Mouse (Mus musculus): ENCODE measurements around the gene Dstyk. TPM values are rescaled to one million over a fixed set of nuclear protein-coding genes. Genes with fewer than 3 reads are reported as not detected.

Gene Dstyk
- total and polyA plus RNA-seq, 2 experiments from 2014 or later = 6.7 to 37.6 TPM

DNA sequence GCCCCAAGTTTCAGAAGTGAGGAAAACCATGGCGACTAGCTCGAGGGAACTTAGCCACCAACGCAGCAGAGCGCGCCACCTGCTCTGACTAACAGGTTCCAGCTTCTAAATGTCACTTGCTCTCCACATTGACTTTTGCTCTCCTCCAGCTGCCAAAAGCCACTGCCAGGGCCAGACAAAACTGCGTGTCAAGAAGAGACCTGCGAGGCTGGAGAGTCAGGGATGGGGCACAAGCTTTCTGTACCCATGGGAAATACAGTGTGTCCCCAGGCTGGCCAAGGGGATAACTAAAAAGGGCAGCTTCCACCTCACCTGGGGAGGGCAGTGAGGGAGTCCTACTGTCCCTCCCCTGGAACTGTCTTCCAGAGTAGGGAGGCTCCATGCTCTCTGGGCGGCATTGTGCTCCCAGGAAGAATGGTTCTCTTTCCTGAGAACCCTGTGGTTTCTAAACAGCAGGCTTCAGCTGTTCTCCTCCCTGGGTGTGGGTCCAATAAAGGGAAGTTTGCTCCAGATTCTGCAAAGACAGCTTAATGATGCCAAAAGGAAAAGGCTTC is 33.3 kb upstream of the Dstyk start:
- Histone ChIP-seq H3K9ac (replicated peaks; ENCODE audit: low read depth, low read length) (no peak overlapping the region), H3K27ac (ENCODE audit: low read depth) (no peak overlapping the region), H3K9me3 (replicated peaks; ENCODE audit: control insufficient read depth, low read length) (no peaks in the 10 kb centered on the region), H3K4me1 (ENCODE audit: control insufficient read depth, insufficient read depth) (peaks cover 31% of the 10 kb centered on the region), H3K36me3 (replicated peaks; ENCODE audit: control insufficient read depth, insufficient read depth, low read length) (peaks cover 21% of the 10 kb centered on the region), H3K4me2 (ENCODE audit: low read depth, low read length) (no peak overlapping the region), H3K27me3 (ENCODE audit: control insufficient read depth, insufficient read depth, low read length) (no peaks in the 10 kb centered on the region), H3K4me3 (ENCODE audit: low read depth, low read length) (no peak overlapping the region)
- ATAC-seq (ENCODE audit: insufficient read depth, low read depth) (no peak), DNase-seq (ENCODE audit: low spot score) (no peak)
- 82% methylated on average over 8 of the region's 8 CpGs for WGBS
- TF ChIP-seq EP300 (IDR thresholded peaks at IDR 0.05; ENCODE audit: low read depth) = no peak
- no peak for TF ChIP-seq CTCF (IDR thresholded peaks at IDR 0.05; ENCODE audit: low read depth)

DNA sequence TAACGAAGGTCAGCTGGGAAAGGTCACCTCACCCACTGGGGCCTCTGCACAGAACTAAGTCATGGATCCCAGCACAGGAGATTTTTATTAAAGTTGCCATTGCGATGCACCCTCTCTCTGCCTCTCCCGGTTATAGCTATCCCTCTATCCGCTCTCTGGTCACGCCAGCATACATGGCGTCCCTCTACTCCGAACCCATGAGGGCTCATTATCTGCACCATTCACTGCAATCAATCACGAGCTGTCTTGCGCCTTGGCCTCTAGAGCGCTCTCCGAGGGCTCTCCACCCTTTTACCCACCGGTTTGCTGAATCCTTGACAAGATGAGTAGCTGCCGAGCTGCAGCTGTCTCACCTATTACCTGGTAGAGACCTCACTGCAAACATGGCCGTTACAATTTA is 32.1 kb upstream of the Dstyk start:
- Histone ChIP-seq H3K4me2 (ENCODE audit: low read depth, low read length) (no peak overlapping the region), H3K4me1 (ENCODE audit: control insufficient read depth, insufficient read depth) (peaks cover 43% of the 10 kb centered on the region), H3K9me3 (replicated peaks; ENCODE audit: control insufficient read depth, low read length) (no peaks in the 10 kb centered on the region), H3K9ac (replicated peaks; ENCODE audit: low read depth, low read length) (no peak overlapping the region), H3K36me3 (replicated peaks; ENCODE audit: control insufficient read depth, insufficient read depth, low read length) (peaks cover 10% of the 10 kb centered on the region), H3K27me3 (ENCODE audit: control insufficient read depth, insufficient read depth, low read length) (no peaks in the 10 kb centered on the region), H3K27ac (ENCODE audit: low read depth) (no peak overlapping the region), H3K4me3 (ENCODE audit: low read depth, low read length) (no peak overlapping the region)
- no peak for TF ChIP-seq EP300 (IDR thresholded peaks at IDR 0.05; ENCODE audit: low read depth)
- no peak for TF ChIP-seq CTCF (IDR thresholded peaks at IDR 0.05; ENCODE audit: low read depth)
- DNase-seq (ENCODE audit: low spot score) (no peak), ATAC-seq (ENCODE audit: insufficient read depth, low read depth) (no peak)
- WGBS = 73% methylated on average over 14 of the region's 14 CpGs

DNA sequence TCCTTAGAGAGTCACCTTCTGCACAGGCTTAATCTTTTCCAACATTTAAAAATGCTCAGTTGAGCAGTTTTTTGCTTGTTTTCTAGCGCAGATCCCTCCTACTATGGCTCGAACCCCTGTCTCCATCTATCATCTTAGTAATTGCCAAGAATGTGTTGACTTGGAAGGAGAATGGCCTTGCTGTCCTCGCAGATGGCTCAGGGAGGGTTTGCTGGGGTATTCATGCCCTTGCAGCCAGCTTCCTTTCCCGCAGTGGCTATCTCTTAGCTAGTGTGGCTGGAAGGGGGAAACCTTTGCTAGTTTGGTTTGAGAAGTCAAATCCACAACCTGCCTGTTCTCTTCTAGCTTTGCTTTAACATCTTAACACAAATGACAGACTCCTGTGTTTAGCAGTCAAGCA is 31.6 kb upstream of the Dstyk start:
- ATAC-seq (ENCODE audit: insufficient read depth, low read depth) (no peak), DNase-seq (ENCODE audit: low spot score) (no peak)
- H3K27ac ChIP-seq (ENCODE audit: low read depth) = no peak overlapping the region
- H3K36me3 ChIP-seq (replicated peaks; ENCODE audit: control insufficient read depth, insufficient read depth, low read length) = peaks cover 6% of the 10 kb centered on the region; the same call in 1 of the 2 replicates
- no peak overlapping the region for H3K9ac ChIP-seq (replicated peaks; ENCODE audit: low read depth, low read length)
- no peak for TF ChIP-seq CTCF (IDR thresholded peaks at IDR 0.05; ENCODE audit: low read depth)
- TF ChIP-seq EP300 (IDR thresholded peaks at IDR 0.05; ENCODE audit: low read depth) = no peak
- no peak overlapping the region for H3K4me2 ChIP-seq (ENCODE audit: low read depth, low read length)
- peaks cover 44% of the 10 kb centered on the region for H3K4me1 ChIP-seq (ENCODE audit: control insufficient read depth, insufficient read depth)
- H3K27me3 ChIP-seq (ENCODE audit: control insufficient read depth, insufficient read depth, low read length) = no peaks in the 10 kb centered on the region
- H3K9me3 ChIP-seq (replicated peaks; ENCODE audit: control insufficient read depth, low read length) = no peaks in the 10 kb centered on the region
- H3K4me3 ChIP-seq (ENCODE audit: low read depth, low read length) = no peak overlapping the region
- 73% methylated on average over 4 of the region's 4 CpGs for WGBS

DNA sequence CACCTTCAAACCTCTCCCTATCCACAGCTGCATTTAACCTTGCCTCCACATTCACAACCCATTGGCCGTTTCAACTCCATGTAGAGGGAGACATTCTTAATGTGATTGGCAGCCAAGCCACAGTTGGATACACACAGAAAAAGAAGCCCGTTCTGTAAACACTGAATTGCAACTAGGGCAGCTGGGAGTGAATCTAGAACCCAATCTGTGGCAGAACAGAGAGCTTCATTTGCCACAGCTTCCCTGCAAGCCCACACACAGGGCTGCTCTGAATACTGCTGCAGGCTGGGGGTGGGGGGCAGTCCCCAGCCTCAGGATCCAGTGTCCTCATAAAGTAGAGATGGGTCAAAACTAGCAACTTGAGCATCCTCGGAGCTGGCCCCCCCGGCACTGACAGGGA is 31.1 kb upstream of the Dstyk start:
- H3K4me3 ChIP-seq (ENCODE audit: low read depth, low read length) = no peak overlapping the region
- no peaks in the 10 kb centered on the region for H3K9me3 ChIP-seq (replicated peaks; ENCODE audit: control insufficient read depth, low read length)
- TF ChIP-seq CTCF (IDR thresholded peaks at IDR 0.05; ENCODE audit: low read depth) = no peak
- TF ChIP-seq EP300 (IDR thresholded peaks at IDR 0.05; ENCODE audit: low read depth) = no peak
- WGBS = 93% methylated on average over 4 of the region's 4 CpGs
- H3K4me2 ChIP-seq (ENCODE audit: low read depth, low read length) = no peak overlapping the region
- no peak for DNase-seq (ENCODE audit: low spot score)
- no peaks in the 10 kb centered on the region for H3K27me3 ChIP-seq (ENCODE audit: control insufficient read depth, insufficient read depth, low read length)
- H3K36me3 ChIP-seq (replicated peaks; ENCODE audit: control insufficient read depth, insufficient read depth, low read length) = peaks cover 6% of the 10 kb centered on the region; the same call in 1 of the 2 replicates
- no peak overlapping the region for H3K27ac ChIP-seq (ENCODE audit: low read depth)
- no peak overlapping the region for H3K9ac ChIP-seq (replicated peaks; ENCODE audit: low read depth, low read length)
- ATAC-seq (ENCODE audit: insufficient read depth, low read depth) = no peak
- peaks cover 46% of the 10 kb centered on the region for H3K4me1 ChIP-seq (ENCODE audit: control insufficient read depth, insufficient read depth)

DNA sequence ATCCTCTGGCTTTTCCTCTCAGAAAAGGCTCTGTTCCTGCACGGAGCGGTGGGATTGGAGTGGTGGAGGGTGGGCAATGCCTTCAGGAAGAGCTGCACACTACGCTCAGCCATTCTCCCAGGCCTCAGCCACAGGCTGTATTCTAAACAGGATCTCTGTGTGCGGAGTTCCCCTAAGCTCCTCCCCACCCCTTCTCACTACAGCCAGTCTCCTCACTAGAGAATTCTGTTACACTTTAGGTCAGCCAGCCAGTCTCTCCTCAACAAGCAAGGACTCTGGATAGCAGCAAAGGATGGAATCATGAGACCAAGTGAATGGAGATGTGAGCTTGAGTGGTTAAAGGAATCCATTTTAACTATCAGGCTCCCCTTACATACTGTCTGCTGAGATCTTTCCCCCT is 29.4 kb upstream of the Dstyk start:
- ATAC-seq (ENCODE audit: insufficient read depth, low read depth) = no peak
- DNase-seq (ENCODE audit: low spot score) = peak; percentile 35
- H3K4me1 ChIP-seq (ENCODE audit: control insufficient read depth, insufficient read depth) = peaks cover 46% of the 10 kb centered on the region
- H3K36me3 ChIP-seq (replicated peaks; ENCODE audit: control insufficient read depth, insufficient read depth, low read length) = peaks cover 6% of the 10 kb centered on the region; the same call in 1 of the 2 replicates
- no peak for TF ChIP-seq EP300 (IDR thresholded peaks at IDR 0.05; ENCODE audit: low read depth)
- no peak for TF ChIP-seq CTCF (IDR thresholded peaks at IDR 0.05; ENCODE audit: low read depth)
- H3K27ac ChIP-seq (ENCODE audit: low read depth) = peak overlapping the region; percentile 80
- H3K9me3 ChIP-seq (replicated peaks; ENCODE audit: control insufficient read depth, low read length) = no peaks in the 10 kb centered on the region
- H3K27me3 ChIP-seq (ENCODE audit: control insufficient read depth, insufficient read depth, low read length) = no peaks in the 10 kb centered on the region
- 0 out of 2 replicates have a peak overlapping the region, but pooled peaks have one; percentile 30 for H3K4me3 ChIP-seq (ENCODE audit: low read depth, low read length)
- 0 out of 2 replicates have a peak overlapping the region, but pooled peaks have one; percentile 11 for H3K9ac ChIP-seq (replicated peaks; ENCODE audit: low read depth, low read length)
- 27% methylated on average over 4 of the region's 4 CpGs for WGBS
- H3K4me2 ChIP-seq (ENCODE audit: low read depth, low read length) = peak overlapping the region; percentile 82

Data from heart, postnatal 0 days (tissue).